Mouse (Mus musculus) small intestine, adult 2 months (tissue): ENCODE measurements around the gene Pla2g7.

Experiments used
- CTCF ChIP-seq: fragments of 200-500 bp; IDR thresholded peaks from 2 replicates; pipeline ENCODE4 v1.5.1; 2012; ENCODE audit warnings: low read depth, mild to moderate bottlenecking, control low read depth, inconsistent platforms, low read length, moderate library complexity, mixed read lengths; ENCODE audit not compliant: insufficient replicate concordance, insufficient read length; ENCODE audit errors: extremely low read depth
- POLR2A ChIP-seq: fragments of 200-500 bp; IDR thresholded peaks from 2 replicates; pipeline ENCODE4 v1.6.1; 2012; ENCODE audit warnings: low read depth, mild to moderate bottlenecking, control low read depth, inconsistent platforms, low read length, moderate library complexity

DNA sequence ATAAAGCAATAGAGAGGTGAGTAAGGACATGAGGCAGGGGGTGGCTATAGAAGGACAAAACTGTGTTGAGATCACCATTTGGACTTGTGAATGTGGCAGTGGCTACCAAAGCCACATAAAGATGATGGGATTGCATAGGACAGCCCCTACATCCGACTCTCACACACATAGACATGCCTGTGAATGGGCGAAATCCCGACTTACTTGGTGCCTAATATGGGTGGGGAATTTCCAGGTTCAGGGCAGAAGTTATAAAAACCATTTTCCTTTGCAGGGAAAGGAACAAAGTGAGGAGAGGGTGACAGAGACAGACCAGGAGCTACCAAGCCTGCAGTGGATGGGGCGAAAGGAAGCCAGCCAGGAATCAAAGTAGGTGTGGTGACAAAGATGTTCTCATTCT is 69.2 kb downstream of the Pla2g7 start:
- no peak for TF ChIP-seq CTCF
- TF ChIP-seq POLR2A: no peak
